Mouse (Mus musculus) adrenal gland, adult (tissue): ENCODE data around the gene Enpp1.
"Not testable (repeated sequence)": the region's sequence is repeated elsewhere in the genome, so short reads cannot be mapped to it uniquely, and the experiment has no call there.

Experiments
- DNase-seq, 2 experiments: peaks; one replicate each; pipeline ENCODE4 v3.0.0; 2022 to 2023; ENCODE audit warnings: low spot score in 1 of 2; ENCODE audit not compliant: inconsistent age in 2 of 2

The Enpp1 gene

GRCm38 (mm10) chr10:24638306-24639070 is 73.5 kb downstream of the Enpp1 start:
- no peak for DNase-seq

GRCm38 (mm10) chr10:24636986-24637385 is 75.0 kb downstream of the Enpp1 start:
- no peak for DNase-seq

DNA sequence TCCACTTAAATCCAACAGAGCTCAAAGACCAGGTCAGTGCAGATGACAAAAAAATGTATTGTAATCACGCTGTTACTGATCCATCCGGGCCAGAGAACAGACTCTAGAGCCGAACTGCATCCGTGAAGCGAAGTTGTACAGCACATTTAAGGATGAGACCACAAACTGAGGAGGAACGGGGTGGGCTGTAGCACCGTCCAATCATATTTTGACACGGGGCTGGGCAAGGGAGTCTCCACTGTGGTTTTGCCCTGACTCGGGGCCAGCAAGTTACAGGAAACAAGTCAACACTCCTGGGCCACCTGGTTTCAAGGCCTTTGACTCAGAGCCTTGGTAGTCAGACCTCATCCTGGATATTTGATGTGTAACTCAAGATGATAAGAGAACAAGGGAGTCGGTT is 76.1 kb downstream of the Enpp1 start:
- no peak for DNase-seq

DNA sequence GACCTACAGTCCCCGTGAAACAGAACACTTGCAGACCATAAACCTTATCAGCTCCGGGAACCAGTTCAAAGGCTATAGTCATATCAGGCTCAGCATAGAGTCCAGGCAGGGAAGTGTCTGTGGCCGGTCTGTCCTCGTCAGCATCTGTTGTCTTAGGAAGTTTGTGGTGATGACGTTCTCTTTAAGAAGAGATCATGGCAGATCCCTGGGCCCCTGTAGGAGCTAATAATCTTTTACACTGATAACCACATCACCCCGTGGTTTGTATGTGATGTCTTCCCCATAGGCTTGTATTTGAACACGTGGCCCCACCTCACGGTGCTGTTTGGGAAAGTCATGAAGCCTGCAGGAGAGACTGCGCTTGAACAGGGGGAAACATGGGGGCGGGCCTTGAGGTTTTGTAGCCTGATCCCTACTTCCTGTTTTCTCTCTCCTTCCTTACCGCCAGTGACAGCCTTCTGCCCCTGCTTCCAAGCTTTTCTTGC is 76.6 kb downstream of the Enpp1 start:
- DNase-seq: no peak

DNA sequence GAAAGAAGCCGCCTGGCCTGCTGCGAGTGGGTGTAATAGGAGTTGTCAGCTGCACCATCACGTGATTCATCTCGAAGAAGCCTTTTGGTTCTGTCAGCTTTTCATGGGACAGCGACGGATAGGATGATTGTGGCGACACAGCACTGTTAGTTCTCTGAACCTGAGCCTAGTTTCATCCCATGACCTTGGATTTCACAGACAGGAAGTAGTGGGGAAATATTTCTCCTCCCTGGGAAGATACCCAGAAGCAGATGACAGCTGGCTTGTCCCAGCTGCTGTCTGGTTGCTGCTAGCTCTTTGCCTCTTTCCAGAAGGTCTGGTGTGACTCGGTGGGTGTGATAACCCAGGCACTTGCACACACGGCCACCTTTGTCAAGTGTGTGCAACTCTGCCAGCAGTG is 77.7 kb downstream of the Enpp1 start:
- peak in 1 of 2 experiments; percentile 30 for DNase-seq

GRCm38 (mm10) chr10:24631122-24631521 is 80.8 kb downstream of the Enpp1 start:
- DNase-seq: no peak

DNA sequence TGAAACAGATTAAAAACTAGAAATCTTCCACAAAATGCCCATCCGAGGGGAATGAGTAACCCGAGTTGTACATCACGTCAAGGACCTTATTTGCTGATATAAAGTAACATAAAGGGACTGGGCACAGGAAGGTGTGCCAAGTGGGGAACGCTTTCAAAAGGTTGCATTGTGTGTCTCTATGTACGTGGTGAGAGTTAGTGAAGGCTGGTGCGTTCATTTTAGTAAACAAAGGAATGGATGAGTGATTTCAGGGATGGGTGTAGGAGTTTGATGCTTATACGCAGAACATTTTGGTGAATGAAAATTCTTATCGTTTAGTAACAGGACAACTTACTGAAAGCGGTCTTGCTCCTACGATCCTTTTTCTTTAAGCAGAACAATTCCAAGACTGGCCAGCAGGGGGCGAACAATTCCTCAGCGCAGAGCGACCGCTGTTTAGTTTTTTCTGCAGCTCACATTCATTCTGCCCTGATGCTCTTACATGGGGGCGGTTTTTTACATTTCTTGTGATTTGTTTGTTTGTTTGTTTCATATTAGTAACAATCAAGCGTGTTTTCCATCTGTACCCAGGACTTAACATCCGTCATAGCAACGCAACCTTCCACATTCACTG is 81.4 kb downstream of the Enpp1 start:
- DNase-seq: peak; percentile 31 to 81

DNA sequence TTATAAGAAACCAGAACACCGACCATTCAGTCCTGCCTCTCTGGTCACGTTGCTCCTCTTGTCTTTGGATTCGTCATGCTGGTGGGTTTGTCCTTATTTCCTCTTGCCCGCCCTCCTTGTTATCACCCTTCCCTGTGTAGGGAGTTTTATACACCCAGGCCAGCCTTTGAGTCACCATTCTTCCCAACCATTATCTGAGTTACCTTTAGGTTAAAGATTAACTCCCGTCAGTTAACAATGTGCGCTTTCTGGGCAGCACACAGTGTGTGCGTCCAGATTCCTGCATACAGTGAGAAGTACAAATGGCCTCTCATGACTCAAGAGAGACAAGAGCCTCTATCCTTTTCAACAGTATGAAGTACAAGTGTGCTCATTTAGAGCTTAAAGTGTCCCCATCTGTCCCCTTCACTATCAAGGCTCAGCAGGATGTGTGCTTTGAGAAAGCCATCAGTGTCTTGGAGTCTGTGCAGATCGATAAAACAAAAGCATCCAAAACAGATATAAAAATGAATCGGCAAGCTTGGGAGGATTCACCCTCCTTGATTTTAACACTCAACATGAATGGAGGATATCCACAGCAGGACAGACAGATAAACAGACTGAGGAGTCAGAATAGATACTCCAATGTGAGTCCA is 82.8 kb downstream of the Enpp1 start:
- no peak for DNase-seq

- no peak for DNase-seq
Observed at GRCm38 (mm10) chr10:24628466-24628865, 83.5 kb downstream of the Enpp1 start.

DNA sequence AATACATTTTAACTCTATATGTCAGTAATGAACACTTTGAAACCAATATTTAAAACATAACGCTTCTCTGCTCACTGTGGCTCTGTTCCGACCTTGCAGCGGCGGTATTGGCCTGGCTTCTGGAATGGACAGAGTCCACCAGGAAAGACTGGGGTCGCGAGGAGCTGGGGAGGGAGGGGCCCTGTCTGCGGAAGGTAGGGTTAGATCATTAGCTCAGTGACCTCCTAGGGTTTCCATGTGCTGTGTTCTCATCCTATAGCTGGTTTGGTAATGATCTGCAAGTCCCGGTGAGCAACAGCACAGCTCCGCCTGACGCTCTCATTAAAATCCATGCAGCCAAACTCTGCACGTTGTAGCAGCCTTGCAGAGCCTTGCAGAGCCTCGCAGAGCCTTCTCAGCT is 84.7 kb downstream of the Enpp1 start:
- DNase-seq: no peak

DNA sequence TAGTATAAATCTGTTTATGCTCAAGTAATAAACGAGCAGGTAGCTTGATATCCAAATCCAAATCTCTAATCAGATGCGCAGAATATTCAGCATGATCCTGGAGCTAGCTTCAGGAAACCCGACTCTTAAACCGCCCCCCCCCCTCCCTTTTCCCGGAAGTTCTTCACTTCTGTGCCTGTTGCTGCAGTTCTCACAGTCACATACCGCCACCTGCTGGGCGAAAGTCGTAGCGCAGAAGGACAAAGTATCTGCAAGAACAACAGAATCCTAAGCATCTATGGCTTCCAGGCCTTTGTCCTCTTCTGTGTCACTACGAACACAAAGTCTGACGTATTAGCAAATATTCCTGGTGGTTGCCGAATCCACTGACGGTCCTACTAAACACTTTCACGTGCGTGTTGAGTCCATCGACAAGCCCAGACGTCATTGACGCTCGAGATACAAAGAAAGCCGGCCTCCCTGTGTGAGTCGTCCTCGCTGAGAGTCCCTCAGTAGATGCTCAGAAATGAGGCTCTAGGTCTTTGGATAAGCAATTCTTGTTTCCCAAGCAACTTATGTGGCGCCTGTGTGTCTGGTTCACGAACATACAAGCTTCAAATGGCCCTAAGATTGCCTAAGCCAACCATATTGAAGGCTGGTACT is 86.8 kb downstream of the Enpp1 start:
- peak; percentile 66 to 89 for DNase-seq

DNA sequence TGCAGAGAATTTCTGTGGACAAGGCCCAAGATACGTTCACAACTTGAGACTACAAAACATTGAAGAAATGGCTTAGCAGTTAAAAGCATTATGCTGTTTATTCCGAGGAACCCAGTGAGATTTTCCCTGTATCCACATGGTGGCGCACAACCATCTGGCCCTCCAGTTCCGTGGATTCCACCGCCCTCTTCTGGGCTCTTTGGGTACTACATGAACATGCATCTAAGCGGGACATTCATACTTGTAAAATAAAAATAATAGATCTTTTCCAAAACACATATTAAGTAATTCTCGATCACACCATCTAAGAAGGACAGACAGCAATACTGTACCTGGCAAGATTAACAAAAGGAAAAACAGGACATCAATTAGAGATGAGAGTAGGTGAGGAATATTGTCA is 89.4 kb downstream of the Enpp1 start:
- peak; percentile 68 to 92 for DNase-seq

- DNase-seq: peak; percentile 34 to 85
Observed at GRCm38 (mm10) chr10:24621572-24621971, 90.4 kb downstream of the Enpp1 start.

GRCm38 (mm10) chr10:24616572-24616971 is 95.4 kb downstream of the Enpp1 start:
- not testable (repeated sequence) for DNase-seq

GRCm38 (mm10) chr10:24615799-24616198 is 96.2 kb downstream of the Enpp1 start:
- DNase-seq: no peak

GRCm38 (mm10) chr10:24614726-24615125 is 97.2 kb downstream of the Enpp1 start:
- DNase-seq: no peak

DNA sequence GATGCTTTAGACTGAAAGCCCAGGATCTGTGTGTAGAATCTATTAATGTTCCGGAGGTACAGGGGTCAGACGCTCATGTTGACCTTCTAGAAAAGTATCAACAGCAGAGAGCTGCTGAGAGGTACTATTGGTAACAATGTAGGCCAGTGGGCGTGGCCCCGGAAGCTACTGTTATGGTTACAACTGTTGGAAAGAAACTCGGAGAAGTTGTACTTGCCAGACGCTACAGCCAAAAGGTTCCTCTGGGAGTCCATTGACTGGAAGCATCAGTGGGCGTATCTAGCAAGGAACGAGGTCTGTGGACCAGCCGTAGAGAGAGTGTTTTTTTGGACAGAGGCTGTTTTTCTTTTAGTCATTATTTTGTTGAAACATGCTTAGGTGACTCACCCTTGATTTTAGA is 102.2 kb downstream of the Enpp1 start:
- peak in 1 of 2 experiments; percentile 34 for DNase-seq

- DNase-seq: peak in 1 of 2 experiments; percentile 72
Observed at GRCm38 (mm10) chr10:24609146-24609545, 102.8 kb downstream of the Enpp1 start.

GRCm38 (mm10) chr10:24603727-24604126 is 108.2 kb downstream of the Enpp1 start:
- DNase-seq: no peak

GRCm38 (mm10) chr10:24603035-24603434 is 108.9 kb downstream of the Enpp1 start:
- DNase-seq: no peak

DNA sequence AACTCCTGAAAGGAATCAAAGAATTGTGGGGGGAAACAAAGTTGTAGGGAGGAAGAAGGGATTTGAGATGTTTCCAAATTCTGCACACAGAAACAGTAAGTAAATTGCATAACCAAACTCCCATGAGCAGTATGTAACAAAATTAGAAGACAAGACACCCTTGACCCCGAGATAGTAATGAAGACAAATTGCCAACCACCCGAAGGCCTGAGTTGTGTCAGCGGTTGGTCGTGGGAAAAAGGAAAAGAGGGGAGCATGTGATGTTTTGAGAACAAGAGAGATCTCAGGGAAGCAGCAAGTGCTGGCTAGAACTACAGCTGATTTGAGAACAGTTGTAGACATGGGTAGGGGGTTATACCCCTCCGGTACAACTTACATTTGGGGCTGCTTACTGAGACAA is 112.2 kb downstream of the Enpp1 start:
- peak in 1 of 2 experiments; percentile 76 for DNase-seq
